Mouse (Mus musculus): Measurements from ENCODE around the gene Gpr139. TPM values are rescaled to one million over a fixed set of nuclear protein-coding genes. Genes with fewer than 3 reads are reported as not detected.

Gpr139 gene
- not detected for total RNA-seq (2021)
- long read RNA-seq, experiment 1: 0 reads
- long read RNA-seq, experiment 2: 0 reads

DNA sequence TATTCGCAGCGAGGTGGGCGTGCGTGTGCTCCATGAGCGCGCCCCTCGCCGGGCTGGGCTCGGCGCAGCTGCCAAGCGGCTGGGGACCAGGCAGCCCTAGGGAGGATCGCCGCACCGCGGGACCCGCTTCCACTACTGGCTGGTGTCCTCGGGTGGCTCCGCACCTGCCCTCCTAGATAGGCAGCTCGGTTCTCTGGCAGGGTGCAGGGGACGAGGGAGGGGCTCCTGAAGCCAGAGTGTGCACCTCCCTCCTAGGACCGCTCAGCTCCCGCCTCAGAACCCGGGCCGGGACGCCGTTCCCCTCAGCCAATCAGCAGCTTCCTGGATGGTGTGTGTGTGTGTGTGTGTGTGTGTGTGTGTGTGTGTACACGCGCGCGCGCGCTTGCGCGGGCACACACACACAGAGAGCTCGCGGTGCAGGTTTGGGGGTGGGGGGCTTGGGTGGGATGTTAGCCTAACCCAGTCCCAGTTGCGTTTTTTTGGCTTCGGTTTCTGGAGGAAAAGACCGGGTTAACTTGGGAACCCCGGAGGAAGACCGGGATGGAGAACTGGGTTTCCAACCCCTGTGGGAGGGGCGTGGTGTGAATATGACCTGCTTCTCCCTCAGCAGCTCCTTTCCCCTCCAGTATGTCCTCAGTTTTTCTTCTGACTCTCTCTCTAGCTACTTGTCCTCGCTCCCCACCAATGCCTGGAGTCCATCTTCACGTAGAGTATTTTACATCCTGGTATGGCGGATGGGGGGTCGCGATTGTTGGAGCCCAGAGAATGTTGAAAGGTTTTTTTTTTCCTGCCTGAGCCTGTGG, at the start of gene Gpr139:
TSS of gene Gpr139 (minus strand) at position 263 of the 803 bp plus-strand sequence.
- DNase-seq: no peak
- intact Hi-C loops (cut with DNase I; ENCODE audit: low total_unique reads): no loop called here

GRCm38 (mm10) chr7:119230971-119231370, 46.6 kb upstream of the Gpr139 start:
- intact Hi-C loops (cut with DNase I; ENCODE audit: low total_unique reads): no loop called here

GRCm38 (mm10) chr7:119222706-119223105, 38.3 kb upstream of the Gpr139 start:
- DNase-seq: no peak
- intact Hi-C loops (cut with DNase I; ENCODE audit: low total_unique reads): no loop called here

More at GRCm38 (mm10) chr7:119230971-119231370, 46.6 kb upstream of the Gpr139 start:
- DNase-seq: no peak

- DNase-seq: no peak
- intact Hi-C loops (cut with DNase I; ENCODE audit: low total_unique reads): no loop called here
Measured at GRCm38 (mm10) chr7:119219121-119219520, 34.7 kb upstream of the Gpr139 start.

DNA sequence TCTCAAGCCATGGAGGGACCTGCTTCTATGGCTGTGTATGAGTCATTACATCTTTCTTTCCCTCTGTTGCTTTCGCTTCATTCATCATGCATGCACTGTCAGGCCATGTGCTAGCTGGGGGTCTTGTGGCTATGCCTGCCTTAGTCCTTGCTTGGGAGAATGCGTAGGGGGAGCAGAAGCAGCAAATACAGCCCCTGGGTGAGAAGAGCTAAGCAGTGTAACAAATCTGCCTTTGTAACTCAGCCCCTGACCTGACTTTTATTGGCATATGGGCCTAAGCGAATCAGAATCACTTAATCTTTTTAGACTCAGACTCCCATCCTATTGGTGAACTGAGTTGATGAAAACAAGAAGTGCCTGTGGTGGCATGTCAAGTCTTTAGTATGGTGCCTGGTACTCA, 22.8 kb upstream of the Gpr139 start:
- intact Hi-C loops (cut with DNase I; ENCODE audit: low total_unique reads): no loop called here
- DNase-seq: no peak

DNA sequence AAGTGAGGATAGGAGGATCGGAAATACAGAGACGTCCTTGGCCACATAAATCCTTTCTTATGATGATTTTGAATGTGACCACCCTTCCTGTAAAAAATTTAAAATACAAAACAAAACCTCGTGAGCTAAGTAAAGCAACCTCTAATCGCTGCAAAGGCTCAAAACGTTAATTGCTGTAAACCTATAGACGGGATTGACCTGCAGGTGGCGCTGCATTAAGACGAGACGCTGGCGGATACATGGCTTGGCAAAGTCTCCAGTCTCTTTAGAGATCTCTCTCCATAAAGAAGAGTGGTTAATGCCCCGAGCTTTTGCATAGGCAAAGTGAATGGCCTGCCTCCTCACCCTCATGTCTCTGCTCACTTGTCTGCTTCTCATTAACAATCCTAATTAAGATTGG, 2.0 kb upstream of the Gpr139 start:
- intact Hi-C loops (cut with DNase I; ENCODE audit: low total_unique reads): no loop called here
- DNase-seq: no peak

GRCm38 (mm10) chr7:119185181-119185940, 958 bp upstream of the Gpr139 start:
- intact Hi-C loops (cut with DNase I; ENCODE audit: low total_unique reads): no loop called here

GRCm38 (mm10) chr7:119181053-119181452, 3.4 kb downstream of the Gpr139 start:
- intact Hi-C loops (cut with DNase I; ENCODE audit: low total_unique reads): no loop called here

More at GRCm38 (mm10) chr7:119185181-119185940, 958 bp upstream of the Gpr139 start:
- no peak for DNase-seq

DNA sequence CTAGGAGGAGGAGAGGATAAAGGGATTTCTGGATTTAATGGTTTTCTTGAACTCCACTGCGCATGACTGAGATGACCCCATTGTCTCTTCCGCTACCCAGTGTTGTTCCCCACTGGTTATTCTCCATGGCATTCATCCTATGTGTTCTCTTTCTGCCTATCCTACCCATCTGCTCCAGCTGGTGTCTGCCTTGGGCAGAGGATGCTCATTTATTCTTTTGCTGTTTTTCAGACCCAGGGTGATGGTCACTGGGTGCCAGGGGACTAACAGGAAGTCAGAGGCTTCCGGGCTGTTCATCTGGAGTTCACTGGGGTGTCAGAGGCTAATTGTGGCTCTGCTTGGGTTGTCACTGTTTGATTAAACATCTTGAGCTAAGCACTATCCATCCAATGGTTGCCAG, 24.4 kb downstream of the Gpr139 start:
- intact Hi-C loops (cut with DNase I; ENCODE audit: low total_unique reads): no loop called here
- no peak for DNase-seq

More at GRCm38 (mm10) chr7:119181053-119181452, 3.4 kb downstream of the Gpr139 start:
- DNase-seq: no peak

- intact Hi-C loops (cut with DNase I; ENCODE audit: low total_unique reads): no loop called here
- no peak for DNase-seq
Measured at GRCm38 (mm10) chr7:119111771-119112170, 72.6 kb downstream of the Gpr139 start.

DNA sequence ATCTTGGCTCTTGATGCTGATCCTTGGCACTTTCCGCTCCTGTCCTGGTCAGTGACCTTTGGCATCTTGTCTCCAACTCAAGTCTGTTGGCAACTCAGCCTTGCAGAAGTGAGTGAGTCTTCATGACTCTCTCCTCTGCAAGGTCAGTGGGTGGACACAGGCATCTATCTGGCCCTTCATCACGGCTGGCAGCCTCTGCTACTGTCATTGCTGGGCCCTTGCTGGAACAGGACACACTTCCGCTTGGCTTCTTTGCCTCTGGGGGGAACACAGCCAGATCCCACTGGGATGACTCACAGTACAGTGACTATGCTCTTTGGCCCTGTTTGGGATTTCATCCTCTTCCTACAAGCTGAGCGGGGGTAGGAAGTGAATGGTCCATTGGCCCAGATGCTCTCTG, 78.5 kb downstream of the Gpr139 start:
- no peak for DNase-seq
- intact Hi-C loops (cut with DNase I; ENCODE audit: low total_unique reads): no loop called here

DNA sequence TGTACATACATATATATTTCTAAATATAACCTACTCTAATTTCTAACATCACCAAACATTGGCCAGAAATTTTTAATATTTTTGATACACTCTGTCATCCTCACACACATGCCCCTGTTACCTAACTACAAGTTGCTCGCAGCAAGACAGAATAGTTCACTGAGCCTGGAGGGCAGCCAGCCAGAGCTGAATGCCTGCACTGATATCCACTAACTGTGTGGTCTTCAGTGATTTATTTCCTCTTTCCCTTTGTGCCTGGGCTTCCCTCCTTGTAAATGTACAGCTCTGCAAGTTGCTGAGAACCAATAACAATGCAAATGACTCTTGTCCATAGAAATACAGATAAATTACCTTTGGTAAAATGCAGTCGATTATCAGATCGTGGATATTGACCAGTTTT, 87.8 kb downstream of the Gpr139 start:
- DNase-seq: no peak
- intact Hi-C loops (cut with DNase I; ENCODE audit: low total_unique reads): no loop called here

Other genes starting within 250 kb of the Gpr139 start
- 10 to 100 TPM; 22.5 to 23.2 TPM for gene Gprc5b, start 189.4 kb downstream of the Gpr139 start, total RNA-seq (2021)